Mouse (Mus musculus) spleen, embryonic (tissue): ENCODE data around the gene Gpr85.

Experiments
- CTCF ChIA-PET: fragments of 350-600 bp; sonication (Branson Sonifier 250); formaldehyde crosslinking; loops from one replicate; lab custom pipeline; 2022; lab: Charles Lee

Gpr85 gene

GRCm38 (mm10) chr6:13816661-13817060, 23.1 kb downstream of the Gpr85 start:
- CTCF ChIA-PET = no interaction called here

GRCm38 (mm10) chr6:13812157-13812556, 27.6 kb downstream of the Gpr85 start:
- CTCF ChIA-PET = interaction anchor here (0.5 kb wide), 1 partner anchor 362 kb away, joined by 5 read pairs; no protein-coding TSS in a partner anchor

- CTCF ChIA-PET = interaction anchor here (0.7 kb wide), 1 partner anchor 147 kb away, joined by 11 read pairs; no protein-coding TSS in a partner anchor
Measured at GRCm38 (mm10) chr6:13800071-13800470, 39.7 kb downstream of the Gpr85 start.

- CTCF ChIA-PET = no interaction called here
Measured at GRCm38 (mm10) chr6:13797389-13797788, 42.4 kb downstream of the Gpr85 start.
